Mouse (Mus musculus): ENCODE results near the gene Yrdc. TPM values are rescaled to one million over a fixed set of nuclear protein-coding genes. Genes with fewer than 3 reads are reported as not detected.

Gene Yrdc
- polyA plus RNA-seq, 1 experiment from 2014 or later, result 48.8 TPM

DNA sequence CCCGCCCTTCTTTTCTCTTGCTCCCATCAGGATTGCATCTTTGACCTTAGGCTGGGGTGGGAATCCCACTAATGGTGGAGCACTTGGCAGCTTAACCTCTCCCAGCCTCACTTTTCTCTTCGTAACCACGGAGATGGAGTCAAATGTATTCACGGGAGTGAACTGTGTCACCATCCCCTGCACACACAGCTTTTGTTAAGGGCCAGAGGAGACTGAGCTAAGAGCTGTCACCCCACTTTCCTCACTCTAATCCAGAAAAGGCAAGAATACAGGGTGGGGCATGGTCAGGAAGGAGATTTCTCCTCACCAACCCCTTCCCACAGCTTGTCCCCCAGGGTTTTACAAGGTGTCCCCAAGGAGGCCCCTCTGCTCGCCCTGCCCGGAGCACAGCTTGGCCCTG lies 43.3 kb downstream of the Yrdc start:
- H3K9me3 ChIP-seq (ENCODE audit: control insufficient read depth, low read length), result no peaks in the 10 kb centered on the region
- 27% methylated on average over 6 of the region's 6 CpGs for WGBS
- 0 out of 2 replicates have a peak, but pooled peaks have one; percentile 29 for ATAC-seq (ENCODE audit: low read depth)
- no peak overlapping the region for H3K4me3 ChIP-seq (ENCODE audit: low read depth, low read length)
- 0 out of 2 replicates have a peak overlapping the region, but pooled peaks have one; percentile 60 for H3K9ac ChIP-seq (replicated peaks; ENCODE audit: low read depth, low read length)
- no peaks in the 10 kb centered on the region for H3K36me3 ChIP-seq (ENCODE audit: control insufficient read depth, insufficient read depth, low read length)
- H3K27me3 ChIP-seq (ENCODE audit: control insufficient read depth, insufficient read depth, low read length), result 0 out of 2 replicates have a peak, but pooled peaks cover 2% of the 10 kb centered on the region
- H3K27ac ChIP-seq (ENCODE audit: low read depth, low read length), result no peak overlapping the region
- H3K4me1 ChIP-seq (ENCODE audit: control insufficient read depth, insufficient read depth, low read length), result no peaks in the 10 kb centered on the region; the same call in 1 of the 2 replicates
- H3K4me2 ChIP-seq (ENCODE audit: low read depth, low read length), result peak overlapping the region; percentile 59; the same call in 1 of the 2 replicates

DNA sequence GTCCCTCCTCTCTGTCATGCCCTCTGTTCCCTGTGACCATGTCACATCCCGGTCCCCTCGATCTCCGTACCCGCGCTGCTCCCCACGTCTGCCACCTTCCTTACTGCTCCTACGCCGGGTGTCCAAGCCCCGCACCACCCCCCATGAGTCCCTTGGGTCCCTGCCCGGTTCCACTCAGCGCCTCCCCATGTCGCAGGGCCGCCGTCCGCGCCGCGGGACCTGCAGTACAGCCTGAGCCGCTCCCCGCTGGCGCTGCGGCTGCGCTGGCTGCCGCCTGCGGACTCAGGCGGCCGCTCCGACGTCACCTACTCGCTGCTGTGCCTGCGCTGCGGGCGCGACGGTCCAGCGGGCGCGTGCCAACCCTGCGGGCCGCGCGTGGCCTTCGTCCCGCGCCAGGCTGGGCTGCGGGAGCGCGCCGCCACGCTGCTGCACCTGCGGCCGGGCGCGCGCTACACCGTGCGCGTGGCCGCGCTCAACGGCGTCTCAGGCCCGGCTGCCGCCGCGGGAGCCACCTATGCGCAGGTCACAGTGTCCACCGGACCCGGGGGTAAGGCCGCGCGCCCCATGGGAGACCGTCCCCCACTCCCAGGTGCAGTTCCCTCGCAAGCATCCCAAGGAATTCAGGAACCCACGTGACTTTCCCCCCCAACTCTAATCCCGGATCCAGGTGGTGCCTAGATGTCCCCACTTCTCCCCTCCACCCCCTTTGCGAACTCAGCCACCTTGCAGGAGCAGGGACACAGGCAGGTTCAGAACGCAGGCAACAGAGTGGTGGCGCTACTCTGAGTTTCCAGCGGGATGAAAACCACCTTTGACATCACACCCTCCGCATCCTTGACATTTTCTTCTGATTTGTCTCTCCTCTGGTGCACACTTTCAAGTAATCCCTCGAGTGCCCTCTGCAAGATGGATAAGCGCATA lies 44.3 kb downstream of the Yrdc start:
- peak; percentile 71 for ATAC-seq (ENCODE audit: low read depth)
- Histone ChIP-seq H3K9me3 (ENCODE audit: control insufficient read depth, low read length) (no peaks in the 10 kb centered on the region), H3K4me1 (ENCODE audit: control insufficient read depth, insufficient read depth, low read length) (no peaks in the 10 kb centered on the region; the same call in 1 of the 2 replicates), H3K9ac (replicated peaks; ENCODE audit: low read depth, low read length) (peak overlapping the region; percentile 60), H3K4me2 (ENCODE audit: low read depth, low read length) (peak overlapping the region; percentile 59), H3K36me3 (ENCODE audit: control insufficient read depth, insufficient read depth, low read length) (no peaks in the 10 kb centered on the region), H3K27ac (ENCODE audit: low read depth, low read length) (no peak overlapping the region), H3K4me3 (ENCODE audit: low read depth, low read length) (peak overlapping the region; percentile 42), H3K27me3 (ENCODE audit: control insufficient read depth, insufficient read depth, low read length) (0 out of 2 replicates have a peak, but pooled peaks cover 2% of the 10 kb centered on the region)
- WGBS, result 2% methylated on average over 80 of the region's 83 CpGs

DNA sequence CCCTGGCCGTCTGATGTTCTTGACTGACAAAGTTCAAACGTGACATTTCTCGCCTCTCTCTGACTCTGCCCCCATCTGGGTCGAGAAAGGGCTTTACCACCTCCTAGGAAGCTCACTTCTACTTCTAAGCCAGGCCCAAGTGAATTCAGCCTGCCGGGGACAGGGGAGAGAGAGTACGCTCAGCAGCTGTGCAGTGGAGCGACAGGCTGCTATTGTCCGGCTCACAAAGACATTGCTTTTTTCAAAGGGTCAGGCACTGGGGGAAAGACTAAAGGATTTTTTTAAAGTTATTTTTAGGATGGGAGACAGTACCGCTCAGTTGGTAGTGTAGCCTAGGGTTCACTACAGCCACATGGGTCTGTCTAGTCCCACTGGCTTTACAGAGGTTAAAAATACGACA lies 47.9 kb downstream of the Yrdc start:
- Histone ChIP-seq H3K9ac (replicated peaks; ENCODE audit: low read depth, low read length) (no peak overlapping the region), H3K27me3 (ENCODE audit: control insufficient read depth, insufficient read depth, low read length) (0 out of 2 replicates have a peak, but pooled peaks cover 2% of the 10 kb centered on the region), H3K36me3 (ENCODE audit: control insufficient read depth, insufficient read depth, low read length) (no peaks in the 10 kb centered on the region), H3K4me2 (ENCODE audit: low read depth, low read length) (no peak overlapping the region), H3K4me3 (ENCODE audit: low read depth, low read length) (no peak overlapping the region), H3K27ac (ENCODE audit: low read depth, low read length) (no peak overlapping the region), H3K4me1 (ENCODE audit: control insufficient read depth, insufficient read depth, low read length) (no peaks in the 10 kb centered on the region; the same call in 1 of the 2 replicates), H3K9me3 (ENCODE audit: control insufficient read depth, low read length) (no peaks in the 10 kb centered on the region)
- WGBS, result 21% methylated on average over 10 of the region's 10 CpGs
- ATAC-seq (ENCODE audit: low read depth), result no peak

DNA sequence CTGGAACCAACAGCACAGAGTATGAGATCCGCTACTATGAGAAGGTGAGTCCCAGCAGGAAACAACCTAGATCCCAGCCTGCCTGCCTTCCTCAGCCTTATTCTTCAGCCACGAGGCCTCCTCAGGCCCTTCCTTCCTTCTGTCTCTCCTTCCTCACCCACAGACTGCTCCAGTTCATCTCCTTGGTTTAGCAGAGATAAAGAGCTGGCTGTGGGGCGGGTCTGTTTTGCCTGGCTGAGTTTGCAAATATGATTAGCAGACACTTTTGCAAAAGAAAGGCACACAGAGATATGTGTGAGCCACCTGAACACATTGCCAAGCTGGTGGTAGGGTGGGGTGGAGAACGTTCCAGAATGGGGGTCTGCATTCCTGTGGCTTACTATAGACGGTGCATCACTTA lies 49.4 kb downstream of the Yrdc start:
- no peaks in the 10 kb centered on the region for H3K36me3 ChIP-seq (ENCODE audit: control insufficient read depth, insufficient read depth, low read length)
- H3K4me2 ChIP-seq (ENCODE audit: low read depth, low read length), result no peak overlapping the region
- ATAC-seq (ENCODE audit: low read depth), result no peak
- H3K27me3 ChIP-seq (ENCODE audit: control insufficient read depth, insufficient read depth, low read length), result 0 out of 2 replicates have a peak, but pooled peaks cover 2% of the 10 kb centered on the region
- 67% methylated on average over 5 of the region's 5 CpGs for WGBS
- H3K27ac ChIP-seq (ENCODE audit: low read depth, low read length), result no peak overlapping the region
- H3K4me3 ChIP-seq (ENCODE audit: low read depth, low read length), result no peak overlapping the region
- no peak overlapping the region for H3K9ac ChIP-seq (replicated peaks; ENCODE audit: low read depth, low read length)
- H3K9me3 ChIP-seq (ENCODE audit: control insufficient read depth, low read length), result no peaks in the 10 kb centered on the region
- no peaks in the 10 kb centered on the region; the same call in 1 of the 2 replicates for H3K4me1 ChIP-seq (ENCODE audit: control insufficient read depth, insufficient read depth, low read length)

Other genes with a start within 250 kb of the Yrdc start
- gene 3100002H09Rik, start 239.9 kb upstream of the Yrdc start, polyA plus RNA-seq (2014; fragmentation: Nextera tagmentation; extraction: Ambion mirVana), result 0.32 TPM in 1 of 2 replicates, not detected in the other
- 6.7 and 7.8 TPM in 2 replicates for gene Pou3f1, start 193.9 kb upstream of the Yrdc start, polyA plus RNA-seq (2014; fragmentation: Nextera tagmentation; extraction: Ambion mirVana)
- 33.9 and 39.2 TPM in 2 replicates for gene Utp11, start 157.1 kb upstream of the Yrdc start, polyA plus RNA-seq (2014; fragmentation: Nextera tagmentation; extraction: Ambion mirVana)
- 0.60 and 1.5 TPM in 2 replicates for gene Fhl3, start 150.0 kb upstream of the Yrdc start, polyA plus RNA-seq (2014; fragmentation: Nextera tagmentation; extraction: Ambion mirVana)
- 89.9 and 93.2 TPM in 2 replicates for gene Sf3a3, start 135.9 kb upstream of the Yrdc start, polyA plus RNA-seq (2014; fragmentation: Nextera tagmentation; extraction: Ambion mirVana)
- 22.5 and 25.2 TPM in 2 replicates for gene Inpp5b, start 108.8 kb upstream of the Yrdc start, polyA plus RNA-seq (2014; fragmentation: Nextera tagmentation; extraction: Ambion mirVana)
- 10.2 and 11.9 TPM in 2 replicates for gene Mtf1, start 48.6 kb upstream of the Yrdc start, polyA plus RNA-seq (2014; fragmentation: Nextera tagmentation; extraction: Ambion mirVana)
- 86.5 and 104 TPM in 2 replicates for gene 1110065P20Rik, start 517 bp downstream of the Yrdc start, polyA plus RNA-seq (2014; fragmentation: Nextera tagmentation; extraction: Ambion mirVana)
- 16.5 and 19.0 TPM in 2 replicates for gene Maneal, start 11.5 kb downstream of the Yrdc start, polyA plus RNA-seq (2014; fragmentation: Nextera tagmentation; extraction: Ambion mirVana)
- gene Epha10, start 30.2 kb downstream of the Yrdc start, polyA plus RNA-seq (2014; fragmentation: Nextera tagmentation; extraction: Ambion mirVana), result 7.4 and 9.3 TPM in 2 replicates
- gene 9930104L06Rik, start 86.4 kb downstream of the Yrdc start, polyA plus RNA-seq (2014; fragmentation: Nextera tagmentation; extraction: Ambion mirVana), result 6.0 and 6.7 TPM in 2 replicates
- gene Cdca8, start 88.6 kb downstream of the Yrdc start, polyA plus RNA-seq (2014; fragmentation: Nextera tagmentation; extraction: Ambion mirVana), result 12.7 and 17.5 TPM in 2 replicates
- gene Rspo1, start 135.8 kb downstream of the Yrdc start, polyA plus RNA-seq (2014; fragmentation: Nextera tagmentation; extraction: Ambion mirVana), result 0.99 and 1.0 TPM in 2 replicates
- gene Gnl2, start 165.9 kb downstream of the Yrdc start, polyA plus RNA-seq (2014; fragmentation: Nextera tagmentation; extraction: Ambion mirVana), result 89.6 and 99.9 TPM in 2 replicates
- gene Dnali1, start 215.0 kb downstream of the Yrdc start, polyA plus RNA-seq (2014; fragmentation: Nextera tagmentation; extraction: Ambion mirVana), result 0.64 and 1.1 TPM in 2 replicates
- 24.0 and 26.4 TPM in 2 replicates for gene Snip1, start 216.0 kb downstream of the Yrdc start, polyA plus RNA-seq (2014; fragmentation: Nextera tagmentation; extraction: Ambion mirVana)
- 173 and 179 TPM in 2 replicates for gene Meaf6, start 234.5 kb downstream of the Yrdc start, polyA plus RNA-seq (2014; fragmentation: Nextera tagmentation; extraction: Ambion mirVana)